Mouse (Mus musculus): ENCODE data around the gene Gm15737. TPM values are rescaled to one million over a fixed set of nuclear protein-coding genes. Genes with fewer than 3 reads are reported as not detected.

The Gm15737 gene
- polyA plus RNA-seq, 1 experiment from 2014 or later = not detected

GRCm38 (mm10) chr6:92879700-92880265 is 10.6 kb downstream of the Gm15737 start:
- Histone ChIP-seq H3K9ac (replicated peaks) (no peak overlapping the region), H3K27me3 (ENCODE audit: insufficient read depth, low read length) (no peaks in the 10 kb centered on the region), H3K4me1 (ENCODE audit: insufficient read depth) (no peaks in the 10 kb centered on the region), H3K4me3 (ENCODE audit: low read depth, low read length) (no peak overlapping the region), H3K36me3 (replicated peaks; ENCODE audit: insufficient read depth, low read length) (no peaks in the 10 kb centered on the region; the same call in 1 of the 2 replicates), H3K27ac (ENCODE audit: low read depth) (no peak overlapping the region), H3K9me3 (ENCODE audit: low read length) (no peaks in the 10 kb centered on the region), H3K4me2 (ENCODE audit: low read depth, low read length) (no peak overlapping the region)
- DNase-seq (no peak), ATAC-seq (no peak)
- no peak for TF ChIP-seq CTCF (IDR thresholded peaks at IDR 0.05; ENCODE audit: low read depth)
- no peak for TF ChIP-seq EP300 (IDR thresholded peaks at IDR 0.05; ENCODE audit: low read depth)
- 80% methylated on average over 14 of the region's 14 CpGs for WGBS (ENCODE audit: insufficient replicate concordance)

GRCm38 (mm10) chr6:92882446-92882845 is 13.3 kb downstream of the Gm15737 start:
- no peaks in the 10 kb centered on the region for H3K4me1 ChIP-seq (ENCODE audit: insufficient read depth)
- no peak overlapping the region for H3K4me2 ChIP-seq (ENCODE audit: low read depth, low read length)
- H3K36me3 ChIP-seq (replicated peaks; ENCODE audit: insufficient read depth, low read length) = no peaks in the 10 kb centered on the region; the same call in 1 of the 2 replicates
- no peak for TF ChIP-seq CTCF (IDR thresholded peaks at IDR 0.05; ENCODE audit: low read depth)
- TF ChIP-seq EP300 (IDR thresholded peaks at IDR 0.05; ENCODE audit: low read depth) = no peak
- DNase-seq = no peak
- no peak overlapping the region for H3K4me3 ChIP-seq (ENCODE audit: low read depth, low read length)
- no peaks in the 10 kb centered on the region for H3K27me3 ChIP-seq (ENCODE audit: insufficient read depth, low read length)
- no peak for ATAC-seq
- H3K9me3 ChIP-seq (ENCODE audit: low read length) = no peaks in the 10 kb centered on the region
- 76% methylated on average over 5 of the region's 5 CpGs for WGBS (ENCODE audit: insufficient replicate concordance)
- H3K27ac ChIP-seq (ENCODE audit: low read depth) = no peak overlapping the region
- no peak overlapping the region for H3K9ac ChIP-seq (replicated peaks)

- Histone ChIP-seq H3K4me3 (ENCODE audit: low read depth, low read length) (no peak overlapping the region), H3K27me3 (ENCODE audit: insufficient read depth, low read length) (no peaks in the 10 kb centered on the region), H3K9ac (replicated peaks) (no peak overlapping the region), H3K36me3 (replicated peaks; ENCODE audit: insufficient read depth, low read length) (no peaks in the 10 kb centered on the region; the same call in 1 of the 2 replicates), H3K9me3 (ENCODE audit: low read length) (no peaks in the 10 kb centered on the region), H3K4me1 (ENCODE audit: insufficient read depth) (no peaks in the 10 kb centered on the region), H3K27ac (ENCODE audit: low read depth) (no peak overlapping the region), H3K4me2 (ENCODE audit: low read depth, low read length) (no peak overlapping the region)
- ATAC-seq (no peak), DNase-seq (no peak)
- 62% methylated on average over 9 of the region's 9 CpGs for WGBS (ENCODE audit: insufficient replicate concordance)
- TF ChIP-seq EP300 (IDR thresholded peaks at IDR 0.05; ENCODE audit: low read depth) (no peak), CTCF (IDR thresholded peaks at IDR 0.05; ENCODE audit: low read depth) (no peak)
Observed at GRCm38 (mm10) chr6:92883131-92883900, 14.2 kb downstream of the Gm15737 start.

- 67% methylated on average over 1 of the region's 1 CpGs for WGBS (ENCODE audit: insufficient replicate concordance)
- Histone ChIP-seq H3K4me3 (ENCODE audit: low read depth, low read length) (no peak overlapping the region), H3K4me1 (ENCODE audit: insufficient read depth) (no peaks in the 10 kb centered on the region)
Observed at GRCm38 (mm10) chr6:92891535-92891934, 22.4 kb downstream of the Gm15737 start.

DNA sequence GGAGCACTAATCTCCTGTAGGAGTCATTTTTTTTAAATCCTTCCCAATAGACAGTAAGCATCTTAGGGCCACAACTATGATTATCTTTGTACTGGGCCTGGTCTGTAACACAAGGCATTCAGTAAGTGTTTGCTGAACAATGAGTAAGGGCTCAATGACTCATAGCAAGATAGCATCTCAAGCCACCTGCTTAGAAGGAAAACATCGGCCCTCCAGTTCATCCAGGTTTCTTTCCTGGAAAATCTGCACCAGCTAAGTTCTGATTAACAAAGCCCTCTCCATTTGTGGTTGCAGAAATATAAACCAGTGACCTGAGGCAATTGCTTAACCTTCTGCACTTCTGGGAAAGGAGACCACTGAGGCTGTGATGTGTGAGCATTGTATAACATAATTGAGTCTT is 34.9 kb downstream of the Gm15737 start:
- ATAC-seq (no peak), DNase-seq (no peak)
- H3K9ac ChIP-seq (replicated peaks) = no peak overlapping the region
- TF ChIP-seq EP300 (IDR thresholded peaks at IDR 0.05; ENCODE audit: low read depth) = no peak
- no peak for TF ChIP-seq CTCF (IDR thresholded peaks at IDR 0.05; ENCODE audit: low read depth)
- H3K9me3 ChIP-seq (ENCODE audit: low read length) = no peaks in the 10 kb centered on the region
- 65% methylated on average over 1 of the region's 1 CpGs for WGBS (ENCODE audit: insufficient replicate concordance)
- no peak overlapping the region for H3K4me3 ChIP-seq (ENCODE audit: low read depth, low read length)
- no peaks in the 10 kb centered on the region for H3K36me3 ChIP-seq (replicated peaks; ENCODE audit: insufficient read depth, low read length)
- no peaks in the 10 kb centered on the region for H3K27me3 ChIP-seq (ENCODE audit: insufficient read depth, low read length)
- no peak overlapping the region for H3K4me2 ChIP-seq (ENCODE audit: low read depth, low read length)
- no peaks in the 10 kb centered on the region for H3K4me1 ChIP-seq (ENCODE audit: insufficient read depth)
- no peak overlapping the region for H3K27ac ChIP-seq (ENCODE audit: low read depth)

More at GRCm38 (mm10) chr6:92891535-92891934, 22.4 kb downstream of the Gm15737 start:
- Histone ChIP-seq H3K9me3 (ENCODE audit: low read length) (no peaks in the 10 kb centered on the region), H3K4me2 (ENCODE audit: low read depth, low read length) (no peak overlapping the region), H3K9ac (replicated peaks) (no peak overlapping the region), H3K27me3 (ENCODE audit: insufficient read depth, low read length) (no peaks in the 10 kb centered on the region), H3K27ac (ENCODE audit: low read depth) (no peak overlapping the region), H3K36me3 (replicated peaks; ENCODE audit: insufficient read depth, low read length) (no peaks in the 10 kb centered on the region; the same call in 1 of the 2 replicates)
- DNase-seq (no peak), ATAC-seq (no peak)
- TF ChIP-seq EP300 (IDR thresholded peaks at IDR 0.05; ENCODE audit: low read depth) (no peak), CTCF (IDR thresholded peaks at IDR 0.05; ENCODE audit: low read depth) (no peak)

- Histone ChIP-seq H3K27ac (ENCODE audit: low read depth) (no peak overlapping the region), H3K4me1 (ENCODE audit: insufficient read depth) (no peaks in the 10 kb centered on the region), H3K9ac (replicated peaks) (no peak overlapping the region), H3K4me2 (ENCODE audit: low read depth, low read length) (no peak overlapping the region), H3K36me3 (replicated peaks; ENCODE audit: insufficient read depth, low read length) (no peaks in the 10 kb centered on the region), H3K4me3 (ENCODE audit: low read depth, low read length) (no peak overlapping the region), H3K9me3 (ENCODE audit: low read length) (no peaks in the 10 kb centered on the region), H3K27me3 (ENCODE audit: insufficient read depth, low read length) (no peaks in the 10 kb centered on the region)
- TF ChIP-seq CTCF (IDR thresholded peaks at IDR 0.05; ENCODE audit: low read depth) (no peak), EP300 (IDR thresholded peaks at IDR 0.05; ENCODE audit: low read depth) (no peak)
- WGBS (ENCODE audit: insufficient replicate concordance) = 42% methylated on average over 2 of the region's 2 CpGs
- DNase-seq (no peak), ATAC-seq (no peak)
Observed at GRCm38 (mm10) chr6:92904491-92904890, 35.3 kb downstream of the Gm15737 start.
